Mouse (Mus musculus): ENCODE measurements around the gene Adat1.
"Not testable (repeated sequence)": the region's sequence is repeated elsewhere in the genome, so short reads cannot be mapped to it uniquely, and the experiment has no call there.

The Adat1 gene

DNA sequence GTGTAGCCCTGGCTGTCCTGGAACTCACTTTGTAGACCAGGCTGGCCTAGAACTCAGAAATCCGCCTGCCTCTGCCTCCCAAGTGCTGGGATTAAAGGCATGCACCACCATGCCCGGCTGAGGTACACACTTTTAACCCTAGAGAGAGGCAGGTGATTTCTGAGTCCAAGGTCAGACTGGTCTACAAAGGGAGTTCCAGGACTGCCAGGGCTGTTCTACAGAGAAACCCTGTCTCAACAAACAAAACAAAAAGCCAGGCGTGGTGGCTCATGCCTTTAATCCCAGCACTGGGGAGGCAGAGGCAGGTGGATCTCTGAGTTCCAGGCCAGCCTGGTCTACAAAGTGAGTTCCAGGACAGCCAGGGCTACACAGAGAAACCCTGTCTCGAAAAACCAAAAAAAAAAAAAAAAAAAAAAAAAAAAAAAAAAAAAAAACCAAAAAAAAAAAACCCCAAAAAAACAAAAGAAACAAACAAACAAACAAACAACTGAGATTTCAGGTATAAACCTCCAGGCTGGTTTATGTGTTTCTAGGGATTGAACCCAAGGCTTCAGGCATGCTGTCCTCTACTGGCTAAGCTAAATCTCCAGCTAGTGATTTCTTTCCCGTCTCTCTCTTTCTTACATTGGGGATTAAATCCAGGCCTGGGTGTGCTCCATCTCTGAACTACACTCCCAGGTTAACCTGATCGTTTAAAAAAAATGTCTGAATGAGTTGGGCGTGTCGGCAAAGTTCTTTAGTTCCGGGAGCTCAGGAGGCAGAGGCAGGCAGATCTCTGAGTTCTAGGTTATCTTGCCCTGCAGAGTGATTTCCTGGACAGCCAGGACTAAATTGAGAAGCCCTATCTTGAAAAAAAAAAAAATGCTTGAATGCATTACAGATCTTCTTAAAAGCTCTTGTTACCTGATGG, 53.8 kb downstream of the Adat1 start:
- DNase-seq, result not testable (repeated sequence)

GRCm38 (mm10) chr8:111937184-111937583, 54.9 kb downstream of the Adat1 start:
- no peak for DNase-seq

DNA sequence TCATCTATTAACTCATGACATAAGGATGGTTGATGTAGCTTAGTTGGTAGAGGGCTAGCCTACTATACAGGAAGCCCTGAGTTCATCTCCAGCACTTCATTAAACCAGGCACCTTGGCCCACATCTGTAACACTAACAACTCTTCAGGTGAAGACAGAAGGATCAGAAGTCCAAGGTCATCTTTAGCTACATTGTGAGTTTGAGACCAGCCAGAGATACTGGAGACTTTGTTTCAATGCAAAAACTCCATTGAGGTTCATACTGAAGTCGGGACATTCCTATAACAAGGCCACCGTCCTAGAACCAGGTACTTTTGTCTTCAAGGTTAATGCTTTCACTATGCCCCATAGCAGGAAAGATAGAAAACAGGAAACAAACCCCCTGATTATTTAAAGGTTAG, 57.9 kb downstream of the Adat1 start:
- DNase-seq, result no peak

- peak; percentile 93 for DNase-seq
These were observed 58.6 kb downstream of the Adat1 start, which contains the start of gene Tmem231 for GRCm38 (mm10) chr8:111933348-111934076. Gene Tmem231 (minus strand): TSS chr8:111933881.

DNA sequence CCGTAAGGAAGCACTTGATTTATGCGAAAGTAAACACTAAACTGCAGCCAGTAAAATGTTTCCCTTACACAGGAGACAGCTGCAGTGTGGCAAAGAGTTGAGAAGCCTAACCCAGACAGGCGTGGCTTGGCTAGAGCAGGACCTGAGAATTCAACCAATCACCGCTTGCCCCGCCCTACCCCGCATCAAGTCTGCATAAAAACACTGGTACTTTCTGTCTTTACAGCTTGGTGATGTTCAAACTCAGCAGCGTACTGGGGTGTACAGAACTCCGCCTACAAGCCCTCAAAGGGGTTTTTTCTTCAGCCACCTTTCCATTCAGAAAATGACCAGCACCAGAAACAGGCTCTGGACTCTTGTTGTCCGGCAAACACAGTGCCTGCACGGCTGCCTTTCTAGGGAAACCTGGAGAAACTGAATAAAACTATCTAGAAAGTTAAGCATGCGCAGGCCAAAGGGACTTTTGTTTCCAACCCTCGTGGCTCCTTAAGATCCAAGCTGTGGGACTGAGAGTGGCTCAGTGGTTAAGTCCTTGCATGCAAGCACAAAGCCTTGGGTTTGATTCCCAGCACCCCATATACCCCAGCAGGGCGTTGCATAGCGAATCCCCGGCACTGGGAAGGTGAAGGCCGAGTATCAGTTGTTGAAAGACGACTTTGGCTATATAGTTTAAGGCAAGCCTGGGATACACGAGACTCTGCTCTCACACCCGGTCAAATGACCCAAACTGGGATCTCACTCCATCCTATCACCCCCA, 59.3 kb downstream of the Adat1 start:
- DNase-seq, result peak; percentile 84

- no peak for DNase-seq
These were observed 60.4 kb downstream of the Adat1 start for GRCm38 (mm10) chr8:111931721-111932120.

- no peak for DNase-seq
These were observed 62.3 kb downstream of the Adat1 start for GRCm38 (mm10) chr8:111929648-111930344.

GRCm38 (mm10) chr8:111924976-111925375, 67.1 kb downstream of the Adat1 start:
- DNase-seq, result no peak

DNA sequence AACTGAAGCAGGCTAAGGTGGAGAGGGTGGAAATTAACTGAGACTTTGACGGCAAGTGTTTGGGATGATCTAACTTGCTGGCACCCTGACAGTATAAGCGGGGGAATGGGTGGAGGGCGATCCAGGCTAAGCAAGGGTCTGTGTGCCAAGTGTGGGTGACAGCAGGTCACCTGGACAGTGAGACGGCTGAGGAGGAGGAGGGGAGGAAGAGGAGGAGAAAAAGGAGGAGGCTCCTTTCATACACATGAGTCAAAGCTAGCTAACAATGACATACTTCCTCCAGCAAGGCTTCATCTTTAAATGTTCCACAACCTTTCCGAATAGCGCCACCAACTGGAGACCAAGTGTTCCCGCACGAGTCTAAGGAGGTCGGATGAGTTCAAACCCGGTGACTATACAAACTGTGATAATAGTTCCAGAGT, 68.7 kb downstream of the Adat1 start:
- peak; percentile 68 for DNase-seq

- no peak for DNase-seq
These were observed 71.1 kb downstream of the Adat1 start for GRCm38 (mm10) chr8:111920971-111921370.

DNA sequence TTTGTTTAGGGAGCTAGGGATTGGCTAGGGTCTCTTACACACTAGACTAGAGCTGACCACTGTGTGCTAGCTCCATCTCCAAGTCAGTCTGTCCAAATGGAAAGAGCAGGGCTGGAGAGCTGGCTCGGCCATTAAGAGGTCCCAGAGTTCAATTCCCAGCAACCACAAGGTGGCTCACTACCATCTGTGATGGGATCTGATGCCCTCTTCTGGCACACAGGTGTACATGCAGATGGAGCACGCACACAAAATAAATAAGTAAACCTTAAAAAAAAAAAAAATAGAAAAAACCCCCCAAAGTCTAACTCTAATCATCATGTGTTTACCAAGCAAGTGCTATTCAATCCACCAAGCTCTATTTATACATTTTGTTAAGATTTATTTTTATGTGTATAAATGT, 72.4 kb downstream of the Adat1 start:
- DNase-seq, result no peak
